Mouse (Mus musculus): ENCODE data around the gene Ssr3. TPM values are rescaled to one million over a fixed set of nuclear protein-coding genes. Genes with fewer than 3 reads are reported as not detected.
A peak's percentile ranks its signal among the peaks of the same experiment; 100 is the strongest.
"Not testable (repeated sequence)": the region's sequence is repeated elsewhere in the genome, so short reads cannot be mapped to it uniquely, and the experiment has no call there.

Ssr3 gene
- total and polyA plus RNA-seq, 3 experiments = 64.8 to 120 (median 111) TPM

DNA sequence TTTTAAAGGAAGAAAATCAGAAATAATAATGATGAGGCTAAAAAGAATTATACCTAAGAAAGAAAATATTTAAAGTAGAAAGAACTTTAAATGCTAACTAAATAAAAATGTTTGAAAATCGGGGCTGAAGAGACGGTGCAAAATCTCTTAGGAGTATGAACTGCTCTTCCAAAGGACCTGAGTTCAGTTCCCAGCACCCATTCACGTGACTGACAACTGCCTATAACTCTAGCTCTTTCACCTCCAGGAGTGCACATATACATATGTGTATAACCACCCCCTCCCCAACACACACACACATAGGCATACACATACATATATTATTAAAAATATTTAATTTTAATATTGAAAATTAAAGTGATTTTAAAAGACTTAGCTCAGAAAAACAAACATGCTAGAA is 5.1 kb upstream of the Ssr3 start:
- TF ChIP-seq CTCF (IDR thresholded peaks at IDR 0.05) = no peak
- TF ChIP-seq EP300 (IDR thresholded peaks at IDR 0.05; ENCODE audit: insufficient read depth, low read depth, low read length) = no peak
- no peak for TF ChIP-seq POLR2A (IDR thresholded peaks at IDR 0.05; ENCODE audit: insufficient read depth, low read depth, low read length)
- no peak overlapping the region for H3K27ac ChIP-seq

DNA sequence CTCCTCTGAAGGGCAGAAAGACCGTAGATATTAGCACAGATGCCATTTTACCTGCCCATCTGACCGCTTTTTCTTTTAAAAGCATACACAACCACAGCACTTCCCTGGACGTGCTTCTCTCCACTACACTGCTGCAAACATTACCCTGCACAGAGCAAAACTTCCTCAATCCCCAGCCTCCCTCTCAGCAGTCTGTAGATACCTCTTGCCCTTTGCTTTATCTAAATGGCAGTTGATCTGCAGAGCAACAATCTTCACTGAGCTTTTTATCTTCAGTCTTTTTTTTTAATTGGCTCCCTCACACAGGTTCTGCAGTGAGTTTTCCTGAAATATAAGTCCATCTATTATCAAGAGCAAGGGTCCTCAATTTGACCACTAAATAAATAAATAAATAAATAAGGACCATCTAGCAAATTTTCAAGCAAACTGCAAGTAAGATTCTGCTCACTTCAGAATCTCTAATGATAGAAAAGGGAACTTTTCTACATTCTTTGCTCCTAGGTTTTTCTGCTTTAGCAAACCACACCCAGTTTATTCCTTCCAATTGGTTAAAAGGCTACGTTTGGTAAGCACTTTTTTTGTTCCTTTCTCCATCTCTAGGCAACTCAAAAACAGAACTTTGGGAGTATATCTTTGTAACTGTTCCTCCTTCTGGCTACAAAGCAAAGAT is 4.5 kb upstream of the Ssr3 start:
- intact Hi-C loops (cut with DNase I) = no loop called here

More for the DNA sequence above, 5.1 kb upstream of the Ssr3 start:
- H3K9ac ChIP-seq (ENCODE audit: low read depth, low read length) = no peak overlapping the region
- H3K4me1 ChIP-seq (ENCODE audit: control insufficient read depth, insufficient read depth, low read length) = no peaks in the 10 kb centered on the region
- no peak overlapping the region for H3K4me3 ChIP-seq
- 92% methylated on average over 3 of the region's 3 CpGs for WGBS
- intact Hi-C loops (cut with DNase I) = no loop called here
- H3K36me3 ChIP-seq (ENCODE audit: control insufficient read depth, insufficient read depth, low read length) = no peaks in the 10 kb centered on the region
- H3K79me2 ChIP-seq (replicated peaks; ENCODE audit: control insufficient read depth, insufficient read depth, low read length) = no peaks in the 10 kb centered on the region
- no peak for DNase-seq
- H3K27me3 ChIP-seq (ENCODE audit: control insufficient read depth, insufficient read depth, low read length) = no peaks in the 10 kb centered on the region

DNA sequence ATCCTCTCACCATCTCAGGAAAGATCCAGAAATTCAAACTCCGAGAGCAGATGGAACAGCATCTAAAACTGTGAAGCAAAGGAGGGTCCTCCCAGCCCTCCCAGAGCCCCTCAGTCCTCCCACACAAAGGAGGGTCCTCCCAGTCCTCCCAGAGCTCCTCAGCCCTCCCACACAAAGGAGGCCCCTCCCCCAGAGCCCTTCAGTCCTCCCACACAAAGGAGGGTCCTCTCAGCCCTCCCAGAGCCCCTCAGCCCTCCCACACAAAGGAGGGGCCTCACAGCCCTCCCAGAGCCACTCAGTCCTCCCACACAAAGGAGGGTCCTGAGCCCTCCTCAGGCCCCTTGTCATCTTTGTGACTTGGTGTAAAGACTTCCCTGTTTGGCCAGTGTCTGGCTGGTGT is 2.7 kb upstream of the Ssr3 start:
- H3K27me3 ChIP-seq (ENCODE audit: control insufficient read depth, insufficient read depth, low read length); H3K4me1 ChIP-seq (ENCODE audit: control insufficient read depth, insufficient read depth, low read length); H3K79me2 ChIP-seq (replicated peaks; ENCODE audit: control insufficient read depth, insufficient read depth, low read length); intact Hi-C loops (cut with DNase I); DNase-seq; H3K27ac ChIP-seq; H3K9ac ChIP-seq (ENCODE audit: low read depth, low read length); H3K4me3 ChIP-seq: not testable (repeated sequence)
- WGBS = 88% methylated on average over 1 of the region's 1 CpGs
- H3K36me3 ChIP-seq (ENCODE audit: control insufficient read depth, insufficient read depth, low read length) = peaks cover 10% of the 10 kb centered on the region

More for the DNA sequence above, 4.5 kb upstream of the Ssr3 start:
- no peaks in the 10 kb centered on the region for H3K27me3 ChIP-seq (ENCODE audit: control insufficient read depth, insufficient read depth, low read length)
- no peak for TF ChIP-seq EP300 (IDR thresholded peaks at IDR 0.05; ENCODE audit: insufficient read depth, low read depth, low read length)
- no peak for TF ChIP-seq POLR2A (IDR thresholded peaks at IDR 0.05; ENCODE audit: insufficient read depth, low read depth, low read length)
- H3K4me1 ChIP-seq (ENCODE audit: control insufficient read depth, insufficient read depth, low read length) = no peaks in the 10 kb centered on the region
- 65% methylated on average over 4 of the region's 4 CpGs for WGBS
- no peak overlapping the region for H3K4me3 ChIP-seq
- H3K36me3 ChIP-seq (ENCODE audit: control insufficient read depth, insufficient read depth, low read length) = no peaks in the 10 kb centered on the region
- no peak overlapping the region for H3K27ac ChIP-seq
- H3K79me2 ChIP-seq (replicated peaks; ENCODE audit: control insufficient read depth, insufficient read depth, low read length) = no peaks in the 10 kb centered on the region
- no peak overlapping the region for H3K9ac ChIP-seq (ENCODE audit: low read depth, low read length)
- DNase-seq = no peak

GRCm38 (mm10) chr3:65391784-65392420 is 521 bp downstream of the Ssr3 start:
- TF ChIP-seq EP300 (IDR thresholded peaks at IDR 0.05; ENCODE audit: insufficient read depth, low read depth, low read length) (no peak), CTCF (IDR thresholded peaks at IDR 0.05) (no peak), POLR2A (IDR thresholded peaks at IDR 0.05; ENCODE audit: insufficient read depth, low read depth, low read length) (no peak)
- DNase-seq = no peak
- peaks cover 30% of the 10 kb centered on the region for H3K36me3 ChIP-seq (ENCODE audit: control insufficient read depth, insufficient read depth, low read length)
- no peaks in the 10 kb centered on the region for H3K27me3 ChIP-seq (ENCODE audit: control insufficient read depth, insufficient read depth, low read length)
- H3K79me2 ChIP-seq (replicated peaks; ENCODE audit: control insufficient read depth, insufficient read depth, low read length) = peaks cover 3% of the 10 kb centered on the region
- peak overlapping the region; percentile 86 for H3K9ac ChIP-seq (ENCODE audit: low read depth, low read length)
- WGBS = under 1% methylated on average over 37 of the region's 37 CpGs
- H3K27ac ChIP-seq = peak overlapping the region; percentile 79
- H3K4me3 ChIP-seq = peak overlapping the region; percentile 68
- H3K4me1 ChIP-seq (ENCODE audit: control insufficient read depth, insufficient read depth, low read length) = no peaks in the 10 kb centered on the region
- intact Hi-C loops (cut with DNase I) = loop anchor here (2.0 to 5.0 kb wide), 3 partner anchors 49 to 540 kb away; partner anchors contain the start of gene Tiparp

DNA sequence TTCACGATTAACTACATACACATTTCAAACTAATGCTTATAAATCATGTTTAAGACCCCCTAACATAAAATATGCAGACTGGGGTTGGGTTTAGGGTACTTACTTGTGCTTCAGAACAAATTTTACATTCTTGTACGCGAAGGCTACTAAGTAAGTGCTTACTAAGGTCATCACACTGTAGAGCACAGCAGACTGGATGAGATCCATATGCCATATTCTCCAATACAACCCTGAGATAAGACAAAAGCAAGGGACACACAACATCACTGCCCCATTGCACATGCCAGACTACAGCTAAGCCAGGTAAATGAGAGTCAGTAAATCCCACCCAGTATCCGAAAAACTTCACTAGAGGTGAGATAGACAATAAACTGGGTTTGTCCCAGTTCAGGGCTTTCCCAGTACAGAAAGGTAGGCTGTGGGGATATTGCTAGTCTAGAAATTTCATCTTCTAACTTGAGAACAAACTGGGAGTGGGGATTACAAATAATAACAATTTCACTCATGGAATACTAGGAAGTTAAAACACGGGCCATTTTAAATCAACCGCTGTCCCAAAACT is 1.1 kb downstream of the Ssr3 start:
- WGBS = 27% methylated on average over 6 of the region's 6 CpGs
- Histone ChIP-seq H3K4me3 (peak overlapping the region; percentile 68), H3K79me2 (replicated peaks; ENCODE audit: control insufficient read depth, insufficient read depth, low read length) (peaks cover 5% of the 10 kb centered on the region), H3K36me3 (ENCODE audit: control insufficient read depth, insufficient read depth, low read length) (peaks cover 36% of the 10 kb centered on the region), H3K4me1 (ENCODE audit: control insufficient read depth, insufficient read depth, low read length) (no peaks in the 10 kb centered on the region), H3K27me3 (ENCODE audit: control insufficient read depth, insufficient read depth, low read length) (no peaks in the 10 kb centered on the region), H3K27ac (peak overlapping the region; percentile 79), H3K9ac (ENCODE audit: low read depth, low read length) (peak overlapping the region; percentile 86)
- no peak for DNase-seq
- intact Hi-C loops (cut with DNase I) = loop anchor here (2.0 to 5.0 kb wide), 3 partner anchors 49 to 541 kb away; partner anchors contain the start of gene Tiparp
- TF ChIP-seq POLR2A (IDR thresholded peaks at IDR 0.05; ENCODE audit: insufficient read depth, low read depth, low read length) (no peak), CTCF (IDR thresholded peaks at IDR 0.05) (no peak), EP300 (IDR thresholded peaks at IDR 0.05; ENCODE audit: insufficient read depth, low read depth, low read length) (no peak)

DNA sequence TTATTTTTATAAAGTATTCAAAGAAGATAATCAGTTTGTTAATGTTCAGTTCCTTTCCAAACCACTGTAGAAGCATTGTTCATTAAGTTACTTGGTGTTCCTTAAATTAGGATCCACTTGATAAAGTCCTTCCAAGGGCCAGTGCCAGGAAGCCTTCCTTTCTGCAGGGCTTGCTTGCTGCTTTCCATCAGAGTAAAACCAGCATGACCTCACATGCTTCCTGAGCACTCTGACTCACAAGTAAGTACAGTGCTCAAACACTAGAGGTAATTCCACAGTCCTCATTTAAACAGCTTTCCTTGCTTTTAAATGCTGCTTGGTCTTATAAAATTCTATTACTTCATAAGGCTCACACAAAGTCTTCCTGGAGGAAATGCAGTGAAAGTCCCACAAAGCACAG is 6.7 kb downstream of the Ssr3 start:
- Histone ChIP-seq H3K27ac (peak overlapping the region; percentile 10), H3K79me2 (replicated peaks; ENCODE audit: control insufficient read depth, insufficient read depth, low read length) (peaks cover 2% of the 10 kb centered on the region; the same call in 1 of the 2 replicates), H3K4me1 (ENCODE audit: control insufficient read depth, insufficient read depth, low read length) (peaks cover 2% of the 10 kb centered on the region), H3K27me3 (ENCODE audit: control insufficient read depth, insufficient read depth, low read length) (no peaks in the 10 kb centered on the region), H3K9ac (ENCODE audit: low read depth, low read length) (no peak overlapping the region), H3K36me3 (ENCODE audit: control insufficient read depth, insufficient read depth, low read length) (peaks cover 75% of the 10 kb centered on the region), H3K4me3 (no peak overlapping the region)
- DNase-seq = peak in 1 of 2 experiments; percentile 38
- intact Hi-C loops (cut with DNase I) = no loop called here
- no peak for TF ChIP-seq POLR2A (IDR thresholded peaks at IDR 0.05; ENCODE audit: insufficient read depth, low read depth, low read length)
- no peak for TF ChIP-seq CTCF (IDR thresholded peaks at IDR 0.05)
- TF ChIP-seq EP300 (IDR thresholded peaks at IDR 0.05; ENCODE audit: insufficient read depth, low read depth, low read length) = no peak
